Mouse (Mus musculus): ENCODE data around the gene Rpl23.
"Not testable (repeated sequence)": the region's sequence is repeated elsewhere in the genome, so short reads cannot be mapped to it uniquely, and the experiment has no call there.

Rpl23 gene

GRCm38 (mm10) chr11:97766154-97766881 is 15.9 kb downstream of the Rpl23 start, which contains the start of gene Cwc25:
Gene Cwc25, minus strand, starts transcription at chr11:97766556.
- in situ Hi-C loops (cut with MboI), result no loop called here

GRCm38 (mm10) chr11:97761638-97762037 is 20.6 kb downstream of the Rpl23 start:
- in situ Hi-C loops (cut with MboI), result no loop called here

- in situ Hi-C loops (cut with MboI), result no loop called here
Observed at GRCm38 (mm10) chr11:97758942-97759341, 23.3 kb downstream of the Rpl23 start.

GRCm38 (mm10) chr11:97758125-97758524 is 24.1 kb downstream of the Rpl23 start:
- in situ Hi-C loops (cut with MboI), result no loop called here

- in situ Hi-C loops (cut with MboI), result no loop called here
Observed at GRCm38 (mm10) chr11:97753277-97753676, 29.0 kb downstream of the Rpl23 start.

- in situ Hi-C loops (cut with MboI), result no loop called here
Observed at GRCm38 (mm10) chr11:97748496-97748895, 33.7 kb downstream of the Rpl23 start.

GRCm38 (mm10) chr11:97747773-97748172 is 34.5 kb downstream of the Rpl23 start:
- in situ Hi-C loops (cut with MboI), result no loop called here

GRCm38 (mm10) chr11:97745331-97745721 is 36.9 kb downstream of the Rpl23 start:
- in situ Hi-C loops (cut with MboI), result no loop called here

GRCm38 (mm10) chr11:97744718-97745330 is 37.4 kb downstream of the Rpl23 start:
- in situ Hi-C loops (cut with MboI), result no loop called here

- in situ Hi-C loops (cut with MboI), result no loop called here
Observed at GRCm38 (mm10) chr11:97744063-97744717, 38.0 kb downstream of the Rpl23 start, which contains the start of gene Pip4k2b. Gene Pip4k2b, minus strand, starts transcription at chr11:97744704.

- in situ Hi-C loops (cut with MboI), result no loop called here
Observed at GRCm38 (mm10) chr11:97743423-97743822, 38.8 kb downstream of the Rpl23 start.

- in situ Hi-C loops (cut with MboI), result no loop called here
Observed at GRCm38 (mm10) chr11:97742591-97742990, 39.6 kb downstream of the Rpl23 start.

GRCm38 (mm10) chr11:97742157-97742556 is 40.1 kb downstream of the Rpl23 start:
- in situ Hi-C loops (cut with MboI), result no loop called here

- in situ Hi-C loops (cut with MboI), result no loop called here
Observed at GRCm38 (mm10) chr11:97740190-97740589, 42.0 kb downstream of the Rpl23 start.

GRCm38 (mm10) chr11:97739155-97739554 is 43.1 kb downstream of the Rpl23 start:
- in situ Hi-C loops (cut with MboI), result no loop called here

- in situ Hi-C loops (cut with MboI), result no loop called here
Observed at GRCm38 (mm10) chr11:97738703-97739102, 43.5 kb downstream of the Rpl23 start.

GRCm38 (mm10) chr11:97737600-97737999 is 44.6 kb downstream of the Rpl23 start:
- in situ Hi-C loops (cut with MboI), result no loop called here

GRCm38 (mm10) chr11:97736645-97737044 is 45.6 kb downstream of the Rpl23 start:
- in situ Hi-C loops (cut with MboI), result no loop called here

GRCm38 (mm10) chr11:97734810-97735209 is 47.4 kb downstream of the Rpl23 start:
- in situ Hi-C loops (cut with MboI), result not testable (repeated sequence)

GRCm38 (mm10) chr11:97733689-97734088 is 48.5 kb downstream of the Rpl23 start:
- in situ Hi-C loops (cut with MboI), result no loop called here

- in situ Hi-C loops (cut with MboI), result no loop called here
Observed at GRCm38 (mm10) chr11:97728730-97729129, 53.5 kb downstream of the Rpl23 start.

GRCm38 (mm10) chr11:97728311-97728710 is 53.9 kb downstream of the Rpl23 start:
- in situ Hi-C loops (cut with MboI), result no loop called here
